Mouse (Mus musculus) thymus, postnatal 25 days (tissue): ENCODE data around the gene Dpp9.

Source experiments
- DNase-seq: peaks from one replicate; pipeline ENCODE4 v3.0.0; 2022

Dpp9 gene

DNA sequence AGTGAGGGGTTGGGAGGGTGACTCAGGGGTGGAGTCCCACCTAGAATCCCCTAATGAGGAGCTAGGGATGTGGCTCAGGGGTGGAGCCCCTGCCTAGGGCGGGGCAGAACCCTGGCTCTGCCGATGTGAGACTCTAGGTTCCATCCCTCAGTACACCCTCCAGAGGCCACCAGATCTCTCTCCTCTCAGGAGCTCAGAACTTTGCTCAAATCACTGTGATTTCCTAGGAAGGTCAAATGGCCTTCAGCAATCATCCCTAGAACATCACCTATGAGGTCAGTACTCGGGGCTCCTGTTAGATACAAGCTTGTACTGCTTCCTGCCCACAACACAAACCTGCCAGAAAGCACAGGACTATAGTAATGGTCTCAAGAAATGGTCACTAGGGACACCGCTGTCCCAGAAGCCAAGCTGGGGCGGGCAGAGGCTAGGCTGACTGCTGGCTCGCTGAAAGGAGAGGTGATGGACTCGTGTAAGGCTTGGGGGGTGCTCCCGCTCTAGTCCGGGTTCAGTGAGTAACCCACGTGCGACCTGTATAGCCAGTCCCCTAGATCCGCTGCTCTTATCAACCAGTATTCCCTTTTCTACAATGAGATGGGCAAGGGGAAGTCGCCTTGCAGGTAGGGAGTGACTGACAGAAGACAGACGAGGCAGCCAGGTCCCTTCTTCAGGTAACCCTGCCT is 35.6 kb downstream of the Dpp9 start:
- no peak for DNase-seq

DNA sequence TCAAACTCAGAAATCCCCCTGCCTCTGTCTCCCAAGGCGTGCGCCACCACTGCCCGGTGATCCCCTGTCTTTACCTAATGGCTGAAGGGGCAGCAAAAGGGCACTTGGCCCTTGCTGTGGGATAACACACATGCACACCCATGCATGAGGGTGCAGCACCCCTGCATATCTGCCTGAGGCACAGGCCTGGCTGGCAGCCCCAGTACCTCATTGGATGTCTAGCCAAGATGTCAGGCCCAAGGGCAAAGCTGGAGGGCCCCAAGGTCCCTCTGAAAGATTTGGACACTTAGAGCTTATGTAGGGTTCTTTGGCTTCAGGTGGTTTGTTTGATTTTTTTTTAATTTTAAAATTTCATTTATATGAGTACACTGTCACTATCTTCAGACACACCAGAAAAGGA is 43.3 kb downstream of the Dpp9 start:
- DNase-seq, result no peak

DNA sequence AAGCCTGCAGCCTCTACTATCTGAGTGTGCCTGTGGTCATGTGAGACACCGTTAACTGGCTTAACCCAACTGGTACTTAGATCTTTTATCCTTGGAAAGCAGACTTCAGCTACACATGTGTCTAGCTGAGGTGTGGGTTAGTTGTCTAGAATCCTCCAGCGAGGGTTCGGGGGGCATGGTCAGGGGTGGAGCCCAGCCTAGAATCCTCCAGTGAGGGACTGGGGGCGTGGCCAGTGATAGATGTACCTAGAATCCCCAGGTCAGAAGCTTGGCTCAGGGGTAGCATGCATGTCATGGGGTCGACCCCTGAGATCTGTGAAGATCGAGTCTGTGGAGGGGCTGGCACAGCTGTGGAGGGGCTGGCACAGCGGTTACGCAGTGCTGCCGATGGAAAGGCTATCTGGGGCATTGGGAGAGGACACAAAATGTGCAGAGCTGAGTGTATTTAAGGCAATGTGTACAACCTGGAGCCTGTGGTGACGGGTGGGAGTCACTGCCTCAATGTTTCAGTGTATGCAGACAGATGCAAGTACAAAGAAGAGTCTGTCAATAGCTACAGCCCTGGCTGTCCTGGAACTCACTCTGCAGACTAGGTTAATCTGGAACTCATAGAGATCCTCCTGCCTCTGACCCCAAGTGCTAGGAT is 45.2 kb downstream of the Dpp9 start:
- DNase-seq, result no peak

DNA sequence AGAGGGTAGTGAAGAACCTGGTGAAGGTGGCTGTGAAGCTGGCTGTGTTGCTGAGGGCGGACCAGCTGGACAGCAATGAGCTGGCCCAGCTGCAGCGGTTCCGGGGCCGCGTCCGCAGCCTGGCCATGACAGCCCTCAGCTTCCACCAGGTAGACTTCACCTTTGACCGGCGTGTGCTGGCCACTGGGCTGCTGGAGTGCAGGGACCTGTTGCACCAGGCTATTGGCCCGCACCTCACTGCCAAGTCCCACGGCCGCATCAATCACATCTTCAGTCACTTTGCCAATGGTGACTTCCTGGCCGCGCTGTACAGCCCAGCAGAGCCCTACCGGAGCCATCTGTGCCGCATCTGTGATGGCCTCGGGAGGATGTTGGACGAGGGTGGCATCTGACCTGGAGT is 46.8 kb downstream of the Dpp9 start:
- no peak for DNase-seq

DNA sequence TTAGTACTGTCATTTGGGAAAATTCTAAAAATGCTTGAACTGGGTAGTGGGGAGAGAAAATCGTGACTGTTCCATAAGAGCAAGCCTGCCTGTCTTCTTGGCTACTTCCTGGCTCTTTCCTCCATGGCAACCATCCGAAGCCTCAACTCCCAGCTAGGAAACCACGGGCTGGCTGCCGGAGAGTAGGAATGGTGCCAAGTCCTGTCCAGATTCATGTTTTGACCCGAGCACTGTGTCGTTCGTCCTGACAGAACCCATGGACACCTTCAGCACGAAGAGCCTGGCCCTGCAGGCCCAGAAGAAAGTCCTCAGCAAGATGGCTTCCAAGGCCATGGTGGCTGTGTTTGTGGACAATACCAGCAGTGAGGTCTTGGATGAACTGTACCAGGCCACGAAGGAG is 47.2 kb downstream of the Dpp9 start:
- no peak for DNase-seq

DNA sequence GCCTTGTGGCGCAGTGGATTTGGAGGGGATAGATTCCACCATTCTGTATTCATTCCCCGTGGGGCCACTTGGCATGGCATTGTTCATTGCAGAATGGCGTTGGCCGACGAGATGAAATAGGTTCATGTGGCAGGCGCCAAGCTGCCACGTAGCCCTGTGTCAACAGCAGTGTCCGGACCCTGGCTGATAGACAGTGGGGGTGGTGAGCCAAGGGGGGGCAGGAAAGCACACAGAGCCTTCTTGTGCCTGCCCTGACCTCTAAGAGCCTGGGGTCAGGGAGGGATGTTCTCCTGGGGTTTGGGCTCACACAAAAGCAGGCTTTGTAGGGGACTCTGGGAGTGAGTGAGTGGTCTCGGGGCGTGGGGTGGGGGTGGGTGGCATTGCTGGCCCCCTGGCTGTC is 48.1 kb downstream of the Dpp9 start:
- no peak for DNase-seq

DNA sequence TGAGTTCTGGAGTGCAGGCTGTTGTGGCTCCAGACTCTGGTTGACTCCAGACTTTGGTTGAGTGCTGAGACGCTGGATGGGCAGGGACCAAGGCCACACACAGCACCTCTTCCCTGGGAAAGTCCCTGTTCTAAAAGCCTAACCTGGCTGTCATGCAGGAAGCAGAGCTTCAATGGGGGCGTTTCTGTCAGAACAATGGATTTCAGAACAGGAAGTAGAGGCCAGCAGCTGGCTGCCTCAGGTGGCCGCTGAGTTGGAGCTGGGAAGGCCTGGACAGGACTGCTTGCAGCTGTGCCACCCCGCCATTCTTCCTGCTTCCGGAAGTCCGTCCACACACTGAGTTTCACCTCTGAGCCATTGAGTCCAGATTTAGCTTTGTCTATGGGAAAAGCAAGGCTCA is 48.9 kb downstream of the Dpp9 start:
- DNase-seq, result no peak

DNA sequence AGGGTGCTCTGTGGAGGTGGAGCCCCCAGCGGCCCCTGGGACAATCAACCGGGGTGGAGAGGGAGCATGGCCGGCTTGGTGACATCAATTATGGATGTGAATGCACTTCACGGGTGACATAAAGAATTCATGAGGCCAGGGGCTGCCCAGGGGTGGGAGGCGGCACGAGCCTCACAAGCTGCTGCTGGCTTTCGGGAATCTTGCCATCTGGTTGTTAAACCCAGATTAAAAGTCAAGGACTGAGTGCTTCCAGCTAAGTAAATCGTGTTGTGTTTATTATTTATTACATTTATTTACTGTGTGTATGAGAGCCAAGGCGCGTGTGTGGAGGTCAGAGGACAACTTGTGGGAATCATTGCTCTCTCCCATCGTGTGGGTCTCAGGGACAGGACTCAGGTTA is 53.0 kb downstream of the Dpp9 start:
- DNase-seq, result no peak

DNA sequence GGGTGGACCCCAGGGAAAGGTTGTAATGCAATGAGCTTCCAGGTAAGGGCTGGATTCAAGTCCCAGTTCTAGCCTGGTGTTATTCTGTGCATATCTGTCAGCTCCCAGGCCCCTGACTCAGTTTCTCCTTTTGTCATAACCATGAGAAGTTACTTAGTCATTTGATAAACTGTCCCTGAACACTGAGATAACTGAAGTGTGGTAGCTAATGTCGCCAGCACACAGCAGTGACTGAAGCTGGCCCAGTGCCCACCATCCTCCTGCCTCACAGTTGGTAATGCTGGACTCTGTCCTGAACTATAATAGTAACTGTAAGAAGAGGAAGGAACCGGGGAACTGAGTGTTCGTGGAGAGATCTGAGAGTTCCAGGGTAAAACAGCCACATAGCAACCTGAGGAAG is 54.2 kb downstream of the Dpp9 start:
- DNase-seq, result no peak

DNA sequence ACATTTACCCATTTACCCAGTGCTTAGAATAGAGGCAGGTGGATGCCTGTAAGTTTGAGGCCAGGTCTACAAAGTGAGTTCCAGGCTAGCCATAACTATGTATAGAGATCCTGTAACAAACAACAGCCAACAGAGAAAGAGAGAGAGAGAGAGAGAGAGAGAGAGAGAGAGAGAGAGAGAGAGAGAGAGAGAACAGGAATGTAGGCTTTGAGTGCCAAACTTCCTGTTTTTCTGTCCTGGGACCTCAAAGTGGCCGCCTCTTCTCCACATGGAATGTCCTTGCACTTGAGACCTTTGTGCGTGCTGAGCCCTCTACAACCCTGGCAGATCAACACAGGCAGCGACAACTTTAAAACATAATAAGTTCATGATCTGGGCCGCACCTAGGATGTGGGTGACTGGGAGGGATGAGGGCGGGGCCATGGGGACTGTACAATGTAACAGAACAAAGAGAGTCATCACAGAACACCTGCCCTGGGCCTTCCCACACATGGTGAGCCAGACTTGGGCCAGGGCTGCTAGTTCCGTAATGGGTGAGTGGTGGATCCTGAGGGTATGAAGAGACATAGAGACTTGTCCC is 55.1 kb downstream of the Dpp9 start:
- DNase-seq, result peak; percentile 73

DNA sequence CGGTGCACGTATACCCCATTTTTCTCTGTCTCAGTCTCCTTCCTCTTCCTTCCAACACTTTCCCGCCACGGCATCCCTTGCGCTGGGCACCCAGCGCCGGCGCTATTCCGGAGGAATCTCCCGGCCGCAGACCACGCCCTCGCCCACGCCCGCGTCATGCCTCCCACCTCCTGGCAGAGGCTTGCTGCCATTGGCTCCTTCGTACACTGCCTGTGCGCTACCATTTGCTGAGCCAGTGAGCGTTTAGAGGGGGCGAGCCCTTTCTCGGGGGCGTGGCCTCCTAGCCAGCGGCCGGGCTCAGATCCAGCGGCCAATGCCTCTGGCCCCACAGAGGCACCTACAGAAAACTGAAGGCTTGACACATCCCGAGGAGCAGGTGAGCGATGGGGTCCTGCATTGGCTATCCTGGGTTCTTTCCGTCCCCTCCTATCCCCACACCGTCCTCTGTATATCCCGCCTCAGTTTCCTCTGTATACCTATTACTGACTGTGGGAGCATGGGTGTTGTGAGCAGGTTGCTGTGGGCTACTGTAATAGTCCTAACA is 56.4 kb downstream of the Dpp9 start, which contains the start of gene Tnfaip8l1:
Gene Tnfaip8l1, plus strand, starts transcription at position 247 of the 544 bp plus-strand sequence.
- DNase-seq, result peak; percentile 93

DNA sequence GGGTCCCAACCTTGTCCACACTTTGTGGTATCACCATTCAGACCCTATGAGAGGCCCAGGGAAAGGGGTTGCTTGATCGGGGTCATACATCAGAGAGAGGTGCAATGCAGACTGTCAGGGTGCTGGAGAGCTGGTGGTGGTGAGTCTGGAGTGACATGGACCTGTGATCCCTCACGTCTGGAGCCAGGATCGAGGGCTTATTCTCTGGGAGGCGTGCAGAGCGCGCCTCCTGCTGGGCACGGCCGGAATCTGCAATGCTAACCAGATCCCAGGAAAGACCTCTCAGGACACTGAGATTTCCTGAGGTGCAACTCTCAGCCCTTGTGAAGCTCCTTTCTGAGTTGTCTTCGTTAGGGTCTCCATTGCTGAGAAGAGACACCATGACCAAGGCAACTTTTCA is 59.0 kb downstream of the Dpp9 start:
- peak; percentile 44 for DNase-seq

DNA sequence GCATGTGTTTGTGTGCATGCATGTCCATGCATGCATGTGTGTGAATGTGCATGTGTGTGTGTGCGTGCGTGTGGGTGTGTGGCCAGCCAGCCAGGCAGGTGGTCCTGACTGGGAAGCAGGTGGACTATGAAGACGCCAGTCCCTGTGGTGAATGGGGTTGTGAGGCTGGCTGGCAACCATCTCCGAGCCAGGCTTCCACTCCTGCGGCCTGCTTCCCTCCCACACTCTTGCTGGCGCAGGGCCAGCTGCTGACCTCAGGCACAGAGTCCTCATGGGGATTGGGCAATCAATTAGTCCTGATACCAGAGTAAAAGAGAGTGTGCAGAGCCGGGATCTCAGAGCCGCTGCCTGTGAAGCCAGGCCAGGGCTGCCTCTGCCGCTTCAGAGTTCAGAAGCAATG is 65.1 kb downstream of the Dpp9 start:
- no peak for DNase-seq

DNA sequence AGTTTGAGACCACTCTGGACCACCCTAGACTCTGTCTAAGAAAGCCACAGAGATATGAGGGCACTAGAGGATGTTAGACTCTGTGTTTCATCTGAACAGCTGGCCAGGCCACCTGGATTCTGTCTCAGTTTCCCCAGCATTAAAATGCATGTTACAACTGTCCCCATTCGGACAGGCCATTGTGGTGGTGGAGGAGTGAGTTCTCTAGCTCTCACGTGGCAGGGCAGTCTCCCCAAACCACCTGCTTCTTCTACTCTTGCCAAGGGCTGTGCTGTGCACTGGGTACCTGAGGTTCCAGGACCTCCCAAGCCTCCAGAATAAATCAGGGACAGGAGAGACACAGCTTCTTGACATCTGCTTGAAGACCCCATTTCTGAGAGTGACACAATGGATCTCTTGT is 68.8 kb downstream of the Dpp9 start:
- no peak for DNase-seq

DNA sequence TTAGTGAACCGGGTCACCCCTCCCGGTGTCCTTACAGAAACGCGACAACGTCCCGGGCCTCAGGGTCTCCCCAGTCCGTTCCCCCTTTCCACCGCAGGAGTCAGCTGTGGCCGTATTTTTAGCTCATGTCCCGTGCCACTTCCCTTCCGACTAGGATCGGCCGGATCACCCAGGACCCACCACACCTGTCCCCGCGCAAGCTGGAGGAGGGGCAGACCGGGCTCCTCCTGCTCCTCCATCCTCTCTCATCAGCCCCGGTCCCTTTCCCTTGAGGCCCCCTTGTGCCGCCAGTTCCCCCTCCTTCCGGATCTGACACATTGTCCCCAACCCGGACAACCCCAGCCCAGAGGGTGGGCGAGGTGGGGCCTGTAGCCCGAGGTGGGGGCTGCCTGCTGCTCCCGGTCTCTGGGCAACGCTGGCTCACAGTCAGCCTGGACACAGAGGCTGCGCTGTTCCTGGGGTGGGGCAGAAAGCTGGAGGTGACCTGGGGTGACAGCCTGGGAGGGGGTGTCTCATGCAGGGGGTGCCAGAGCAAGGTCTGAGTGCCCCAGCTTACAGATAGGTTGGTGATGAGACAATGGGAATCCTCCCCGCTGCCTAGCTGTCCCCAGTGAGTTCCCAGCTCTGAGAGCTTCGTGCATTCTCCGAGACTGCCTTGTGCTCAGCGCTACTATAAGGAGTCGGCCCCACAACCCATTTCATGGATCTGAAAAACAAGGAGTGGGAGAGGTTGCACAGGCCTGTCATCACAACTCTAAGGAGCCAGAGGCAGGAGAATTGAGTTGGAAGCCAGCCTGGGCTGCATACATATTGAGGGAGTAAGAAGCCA is 69.7 kb downstream of the Dpp9 start:
- no peak for DNase-seq

DNA sequence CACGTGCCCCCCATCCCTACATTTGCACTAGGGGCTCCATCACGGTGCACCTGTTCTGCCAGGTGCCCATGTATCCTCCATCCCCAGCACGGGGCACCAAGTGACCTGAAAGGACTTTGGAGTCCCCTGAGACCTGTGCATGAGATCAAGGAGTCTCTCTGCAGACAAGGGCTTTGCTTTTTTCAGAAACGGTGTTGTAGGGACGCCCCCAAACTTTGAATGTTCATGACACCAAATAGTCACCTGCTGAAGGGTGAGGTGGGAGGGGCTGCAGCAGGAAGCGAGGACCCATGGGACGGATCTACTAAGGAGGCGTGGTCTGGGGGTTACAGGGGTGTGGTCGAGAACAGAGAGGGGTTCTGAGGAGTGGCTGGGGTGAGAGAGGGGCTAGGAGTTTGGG is 70.4 kb downstream of the Dpp9 start:
- no peak for DNase-seq

DNA sequence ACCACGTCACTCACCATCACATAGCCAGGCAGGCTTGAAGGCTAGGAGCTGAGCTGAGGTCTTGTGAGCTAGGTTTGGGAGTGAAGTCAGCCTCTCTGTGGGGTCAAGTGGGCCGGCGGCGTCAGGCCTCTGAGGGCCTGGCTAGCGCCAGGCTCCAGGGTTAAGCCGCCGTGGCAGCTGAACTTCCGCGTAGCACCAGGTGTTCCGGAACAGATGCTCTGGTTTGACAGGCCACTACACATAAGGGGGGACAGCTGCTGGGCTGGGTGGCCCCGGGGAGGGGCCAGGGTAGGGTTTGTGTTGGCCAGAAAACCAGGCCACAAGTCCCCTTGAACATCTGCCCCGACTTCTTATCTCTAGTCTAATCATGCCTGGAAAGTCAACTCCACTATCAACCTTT is 71.3 kb downstream of the Dpp9 start:
- no peak for DNase-seq

DNA sequence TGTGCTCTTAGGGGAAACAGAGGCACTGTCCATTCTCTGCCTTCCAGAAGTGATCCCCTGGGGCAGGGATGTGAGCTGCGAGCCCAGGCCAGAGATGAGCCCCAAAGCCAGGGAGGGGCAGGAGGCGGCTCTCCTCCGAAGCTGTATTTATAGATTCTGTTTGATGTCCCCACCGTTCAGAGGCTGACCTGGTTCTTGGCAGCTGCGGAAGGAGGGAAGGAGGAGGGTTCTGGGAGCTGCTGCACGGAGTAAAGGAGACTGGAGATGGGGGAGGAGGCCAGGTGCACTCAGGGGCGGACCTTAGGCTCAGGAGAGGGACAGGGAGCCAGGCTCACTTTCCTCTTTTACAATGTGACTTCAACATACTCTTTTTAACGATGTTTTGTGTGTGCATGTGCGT is 72.6 kb downstream of the Dpp9 start:
- no peak for DNase-seq

DNA sequence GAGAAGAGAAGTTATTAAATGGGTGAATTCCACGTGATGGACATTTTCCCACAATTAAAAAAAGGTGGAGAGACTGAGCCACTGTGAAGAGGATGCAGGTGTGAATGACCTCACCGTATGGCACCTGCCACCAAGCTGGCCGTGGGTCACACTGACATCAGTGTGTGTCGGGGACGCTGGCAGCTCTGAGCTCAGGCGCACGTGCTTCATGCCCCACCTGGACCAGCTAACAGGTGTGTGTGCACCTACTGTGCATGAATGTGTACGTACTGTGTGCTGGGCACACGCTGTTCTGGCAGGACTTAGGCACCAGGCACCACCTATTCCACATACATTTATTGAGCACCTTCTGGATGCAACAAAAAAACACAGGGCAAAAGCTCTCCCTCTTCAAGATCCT is 74.2 kb downstream of the Dpp9 start:
- DNase-seq, result no peak

DNA sequence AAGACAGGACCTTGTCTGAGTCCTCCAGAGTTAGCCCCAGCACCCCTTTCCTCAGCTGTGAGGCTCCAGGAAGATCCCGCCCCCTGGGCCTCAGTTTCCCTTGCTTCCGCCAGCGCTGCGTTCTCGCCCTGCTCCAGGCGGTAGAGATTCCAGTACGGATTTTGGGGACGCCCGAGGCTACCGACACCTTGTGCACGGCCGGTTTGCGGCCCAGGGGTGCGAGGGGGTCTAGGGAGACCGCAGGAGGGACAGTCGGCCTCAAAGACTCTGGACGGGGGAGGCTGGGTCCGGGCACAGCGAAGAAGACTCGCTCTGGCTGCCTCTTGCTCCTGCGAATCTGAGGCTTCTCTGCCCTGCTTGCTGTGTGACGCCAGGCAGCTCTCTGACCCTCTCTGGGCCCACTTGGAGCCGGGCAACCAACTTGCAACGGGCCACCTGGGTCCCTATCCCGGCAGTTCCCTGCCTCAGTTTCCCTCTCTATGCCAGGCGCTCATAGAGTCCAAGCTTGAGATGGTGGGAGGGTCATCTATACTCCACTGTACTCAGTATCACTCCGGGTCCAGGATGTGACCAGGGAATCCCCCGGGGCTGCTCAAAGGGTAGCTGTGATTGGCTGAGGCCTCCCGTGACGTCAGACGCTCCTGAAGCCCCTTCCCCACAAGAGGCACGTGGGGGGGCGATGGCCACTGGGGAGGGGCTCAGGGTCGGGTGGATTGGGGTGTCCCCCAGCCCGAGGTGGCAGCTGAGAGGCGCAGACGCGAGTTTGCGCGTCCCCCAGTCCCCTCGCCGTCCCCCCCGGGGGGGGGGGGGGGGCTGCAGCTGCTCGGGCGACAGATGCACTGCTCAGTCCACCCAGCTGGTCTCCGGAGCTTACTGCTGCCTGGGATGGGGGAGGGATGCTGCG is 76.8 kb downstream of the Dpp9 start:
- DNase-seq, result peak; percentile 48

DNA sequence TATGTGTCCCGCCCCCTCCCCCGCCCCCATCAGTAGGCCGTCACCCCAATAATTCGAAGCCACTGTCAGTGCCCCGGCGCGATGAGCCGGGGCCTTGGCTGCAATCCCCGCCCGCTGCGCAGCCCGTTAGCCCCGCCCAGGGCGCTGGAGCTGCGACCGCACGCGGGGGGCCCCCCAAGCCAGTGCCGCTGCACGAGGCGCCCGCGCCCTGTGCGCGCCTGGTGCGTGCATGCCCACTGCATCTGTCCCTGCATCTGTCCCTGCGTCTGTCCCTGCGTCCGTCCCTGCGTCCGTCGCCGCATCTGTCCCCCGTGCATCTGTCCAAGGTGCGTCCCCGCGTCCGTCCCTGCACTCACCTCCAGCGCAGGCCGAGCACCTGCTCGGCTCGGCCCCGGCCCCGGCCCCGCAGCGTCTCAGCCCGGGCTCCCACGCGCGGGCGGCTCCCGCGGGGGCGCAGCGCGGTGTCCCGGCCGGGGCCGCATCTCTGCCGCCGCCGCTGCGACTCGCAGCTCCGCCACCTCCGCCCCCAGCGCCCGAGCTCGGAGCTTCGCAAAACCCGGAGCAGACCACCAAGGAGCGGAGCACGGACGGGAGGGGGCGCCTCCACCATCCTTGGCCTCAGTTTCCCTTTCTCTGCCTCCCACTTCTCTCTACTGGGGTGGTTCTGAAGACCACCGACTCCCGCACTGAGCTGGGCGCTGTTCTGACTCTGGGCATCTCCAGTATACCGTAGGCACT is 78.7 kb downstream of the Dpp9 start, which contains the start of gene Sema6b:
Gene Sema6b, minus strand, starts transcription at position 486 of the 738 bp plus-strand sequence.
- DNase-seq, result peak; percentile 77
